Mouse (Mus musculus) ES-E14 (cell line): ENCODE measurements around the gene Lrrc55.

ENCODE experiments used
- CHD2 ChIP-seq: IDR thresholded peaks from 2 replicates; pipeline ENCODE4 v1.6.1; 2014; ENCODE audit warnings: mild to moderate bottlenecking, low read depth, low read length, inconsistent platforms
- HCFC1 ChIP-seq: IDR thresholded peaks from 2 replicates; pipeline ENCODE4 v1.6.1; 2012; ENCODE audit warnings: low read length, inconsistent platforms, borderline replicate concordance; ENCODE audit not compliant: insufficient read depth
- MAFK ChIP-seq: IDR thresholded peaks from 2 replicates; pipeline ENCODE4 v1.6.1; 2014; ENCODE audit warnings: mild to moderate bottlenecking, low read depth, low read length, inconsistent platforms; ENCODE audit not compliant: insufficient read depth
- ZC3H11A ChIP-seq: IDR thresholded peaks from 2 replicates; pipeline ENCODE4 v1.6.1; 2012; ENCODE audit warnings: low read depth, mild to moderate bottlenecking, inconsistent platforms, low read length, borderline replicate concordance
- ZNF384 ChIP-seq: IDR thresholded peaks from 2 replicates; pipeline ENCODE4 v1.6.1; 2012; ENCODE audit warnings: low read depth, low read length, inconsistent platforms

DNA sequence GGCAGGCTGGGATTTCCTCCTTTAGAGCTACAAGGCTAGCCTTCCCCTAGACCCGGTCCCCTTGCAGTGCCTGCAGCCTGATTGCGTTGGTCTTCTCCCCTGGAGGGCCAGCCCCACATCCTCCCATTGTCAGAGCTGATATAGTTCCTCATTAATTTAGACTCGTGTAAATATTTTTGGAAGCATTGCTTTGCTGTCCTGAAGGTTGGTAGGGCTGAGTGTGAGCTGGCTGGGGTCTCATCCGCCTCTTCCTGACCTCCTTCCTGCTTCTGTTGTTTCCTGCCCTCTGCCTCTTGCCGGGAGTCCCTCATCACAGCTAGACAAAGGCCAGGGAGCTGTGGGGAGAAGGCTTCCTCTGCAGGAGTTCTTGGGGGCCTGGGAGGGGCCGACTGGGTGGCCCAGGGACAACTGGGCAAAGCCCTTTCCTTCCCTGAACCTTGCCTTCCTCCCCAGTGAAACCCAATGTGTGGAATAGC lies 67.5 kb downstream of the Lrrc55 start:
- TF ChIP-seq MAFK, result no peak
- TF ChIP-seq HCFC1, result no peak
- TF ChIP-seq ZC3H11A, result no peak
- TF ChIP-seq ZNF384, result no peak
- no peak for TF ChIP-seq CHD2
